Mouse (Mus musculus) forebrain, embryonic 11.5 days (tissue): ENCODE measurements around the gene Pbx1. TPM values are rescaled to one million over a fixed set of nuclear protein-coding genes. Genes with fewer than 3 reads are reported as not detected.

ENCODE experiments used
- ATAC-seq: fragments of 200-750 bp; cut with Nextera tagmentation; replicated peaks from 2 replicates; pipeline ENCODE4 v1.8.0; 2017; ENCODE audit warnings: moderate TSS enrichment; ENCODE audit not compliant: low FRiP score
- DNase-seq: peaks from one replicate; pipeline ENCODE4 v3.0.0-alpha.2; 2017; ENCODE audit warnings: low spot score
- H3K27ac ChIP-seq: fragments of 300-500 bp; sonication (generic); 2 replicates; pipeline ENCODE4 v1.5.1; 2014; ENCODE audit warnings: low read depth, low read length
- H3K27me3 ChIP-seq: fragments of 300-500 bp; sonication (generic); 2 replicates; pipeline ENCODE4 v1.6.1; 2014; ENCODE audit warnings: mild to moderate bottlenecking, low read length, mixed read lengths; ENCODE audit not compliant: control insufficient read depth, insufficient read depth
- H3K36me3 ChIP-seq: fragments of 300-500 bp; sonication (generic); 2 replicates; pipeline ENCODE4 v1.6.1; 2014; ENCODE audit warnings: mild to moderate bottlenecking, low read length, moderate library complexity, mixed read lengths; ENCODE audit not compliant: control insufficient read depth, insufficient read depth
- H3K4me1 ChIP-seq: fragments of 300-500 bp; sonication (generic); replicated peaks from 2 replicates; pipeline ENCODE4 v1.6.1; 2014; ENCODE audit warnings: low read length, mixed read lengths; ENCODE audit not compliant: control insufficient read depth, insufficient read depth
- H3K4me2 ChIP-seq: fragments of 300-500 bp; sonication (generic); 2 replicates; pipeline ENCODE4 v1.6.1; 2014; ENCODE audit warnings: low read depth, mild to moderate bottlenecking, low read length, moderate library complexity, mixed read lengths; ENCODE audit not compliant: severe bottlenecking
- H3K4me3 ChIP-seq: fragments of 300-500 bp; sonication (generic); 2 replicates; pipeline ENCODE4 v1.5.1; 2014; ENCODE audit warnings: low read depth, low read length
- H3K9ac ChIP-seq: fragments of 300-500 bp; sonication (generic); 2 replicates; pipeline ENCODE4 v1.6.1; 2014; ENCODE audit warnings: low read length
- H3K9me3 ChIP-seq: fragments of 300-500 bp; sonication (generic); 2 replicates; pipeline ENCODE4 v1.6.1; 2016; ENCODE audit warnings: low read length, mixed read lengths; ENCODE audit not compliant: control insufficient read depth
- WGBS: fragments of 180-500 bp; shearing (Covaris S2); extraction: QIAGEN DNeasy Blood & Tissue Kit; methylation state at CpG from one replicate; pipeline ENCODE4 v1.1.7; 2014; 5-methylcytosine and 5-hydroxymethylcytosine counted together
- polyA plus RNA-seq: library from polyadenylated mRNA; unstranded; fragments of >200 nt; fragmentation: Nextera tagmentation; extraction: Ambion mirVana; gene quantifications from 2 replicates; pipeline ENCODE4 v1.2.1, GENCODE M21; 2014

Pbx1 gene
- polyA plus RNA-seq, 1 experiment from 2014 or later: 51.1 TPM

DNA sequence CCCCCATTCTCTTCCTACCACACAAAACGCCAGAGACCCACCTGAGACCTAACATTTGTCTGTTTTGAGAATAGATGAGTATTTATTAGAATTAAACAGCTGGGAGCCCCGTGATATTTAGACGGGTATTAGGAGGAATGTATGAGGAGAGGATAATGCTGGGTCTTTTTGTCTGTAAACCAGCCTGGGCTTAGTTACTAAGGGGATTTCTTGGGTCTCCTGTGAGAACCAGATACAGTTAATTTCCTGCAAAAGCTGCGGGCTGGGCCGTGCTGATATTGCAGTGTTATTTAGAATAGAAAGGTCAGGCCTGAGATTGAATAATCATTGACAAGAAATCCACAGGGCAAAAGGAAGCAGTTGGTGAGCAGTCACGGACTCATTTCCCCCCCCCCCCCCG, 296.5 kb downstream of the Pbx1 start:
- Histone ChIP-seq H3K27ac (no peak overlapping the region), H3K36me3 (no peaks in the 10 kb centered on the region), H3K4me3 (no peak overlapping the region), H3K27me3 (no peaks in the 10 kb centered on the region), H3K9ac (no peak overlapping the region), H3K9me3 (no peaks in the 10 kb centered on the region), H3K4me2 (no peak overlapping the region), H3K4me1 (no peaks in the 10 kb centered on the region)
- DNase-seq: no peak
- 81% methylated on average over 7 of the region's 7 CpGs for whole genome bisulfite sequencing
- ATAC-seq: no peak

DNA sequence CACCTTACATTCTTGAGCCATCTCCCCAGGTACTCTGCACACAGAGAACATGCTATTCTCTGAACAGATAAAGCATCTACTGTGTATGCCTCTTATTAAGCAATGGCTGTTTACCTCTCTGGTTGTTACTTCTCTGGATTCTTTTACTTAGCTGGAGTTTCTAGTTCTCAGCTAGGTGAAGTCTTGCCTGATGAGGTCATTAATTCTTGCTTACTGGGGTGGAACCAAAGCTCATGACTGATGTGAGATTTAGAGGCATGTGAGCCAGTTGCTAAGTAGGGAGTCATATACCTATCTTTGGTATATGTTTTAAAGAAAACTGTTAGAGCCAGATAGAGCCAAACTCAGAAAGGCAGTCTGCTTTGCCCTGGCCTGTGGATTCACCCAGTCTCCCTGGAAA, 298.4 kb downstream of the Pbx1 start:
- Histone ChIP-seq H3K4me2 (no peak overlapping the region), H3K27me3 (no peaks in the 10 kb centered on the region), H3K4me3 (no peak overlapping the region), H3K9ac (no peak overlapping the region), H3K4me1 (no peaks in the 10 kb centered on the region), H3K36me3 (no peaks in the 10 kb centered on the region), H3K9me3 (no peaks in the 10 kb centered on the region), H3K27ac (no peak overlapping the region)
- no peak for DNase-seq
- ATAC-seq: no peak

DNA sequence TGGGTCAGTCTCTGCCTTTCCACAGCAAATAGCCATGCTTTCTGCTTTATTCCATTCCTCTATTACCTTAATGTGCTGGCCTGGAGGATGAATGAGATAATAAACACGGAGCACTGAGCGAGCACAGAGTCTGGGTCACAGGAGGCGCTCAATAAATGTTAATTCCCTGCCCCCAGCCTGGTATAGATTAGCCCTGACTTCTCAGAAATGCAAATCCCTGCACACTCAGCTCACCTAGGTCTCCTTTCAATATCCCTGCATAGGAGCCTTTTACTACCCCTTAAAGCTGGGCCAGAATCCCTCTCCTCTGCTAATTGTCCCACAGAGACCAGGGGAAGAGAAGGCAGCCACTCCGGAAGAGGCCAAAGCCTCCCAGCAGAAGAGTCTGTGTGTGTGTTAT, 304.1 kb downstream of the Pbx1 start:
- no peak overlapping the region for H3K4me3 ChIP-seq
- no peak for ATAC-seq
- H3K36me3 ChIP-seq: no peaks in the 10 kb centered on the region
- 42% methylated on average over 4 of the region's 4 CpGs for WGBS
- H3K4me1 ChIP-seq: no peaks in the 10 kb centered on the region
- H3K27me3 ChIP-seq: no peaks in the 10 kb centered on the region
- H3K9ac ChIP-seq: no peak overlapping the region
- no peak overlapping the region for H3K27ac ChIP-seq
- H3K9me3 ChIP-seq: no peaks in the 10 kb centered on the region
- no peak overlapping the region for H3K4me2 ChIP-seq
- DNase-seq: no peak

DNA sequence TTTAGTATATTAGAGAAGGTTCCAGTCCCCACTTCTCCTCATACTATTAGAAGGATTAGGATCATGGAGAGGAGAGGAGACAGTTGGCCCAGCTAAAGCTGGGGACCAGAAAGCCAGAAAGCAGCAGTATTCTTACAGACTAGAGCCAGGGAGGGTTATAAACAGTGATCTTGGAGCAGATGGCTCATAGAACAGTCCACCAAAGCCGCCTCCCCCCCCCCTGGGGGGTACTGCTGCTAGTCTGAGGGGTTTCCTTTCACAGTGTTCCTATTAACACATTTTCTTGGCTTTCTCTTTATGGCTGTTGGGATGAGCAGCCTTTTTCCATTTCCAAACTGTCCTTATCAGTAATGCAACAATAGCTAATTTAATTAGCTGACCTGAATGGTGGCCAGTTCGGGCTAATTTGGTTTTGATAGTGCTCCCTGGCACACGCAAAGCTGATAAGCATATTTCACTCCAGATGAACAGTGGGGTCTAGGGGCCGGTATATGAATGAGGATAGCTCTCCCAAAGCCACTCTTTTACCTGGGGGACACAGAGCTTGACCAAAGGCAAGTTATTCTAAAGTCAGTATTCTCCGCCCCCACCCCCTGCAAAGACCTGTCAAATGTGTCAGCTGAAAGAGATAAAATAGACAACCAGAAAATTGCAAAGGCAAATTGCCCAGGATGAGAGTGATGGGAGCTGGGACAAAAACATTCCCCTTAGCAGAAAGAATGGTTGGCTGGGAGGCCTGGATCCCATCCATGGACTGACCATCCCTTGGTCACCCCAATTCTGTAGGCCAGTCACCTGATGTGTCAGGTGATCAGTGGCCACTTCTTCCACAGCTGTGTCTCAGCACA, 307.2 kb downstream of the Pbx1 start:
- whole genome bisulfite sequencing: 72% methylated on average over 5 of the region's 5 CpGs
- no peaks in the 10 kb centered on the region for H3K4me1 ChIP-seq
- no peaks in the 10 kb centered on the region for H3K9me3 ChIP-seq
- no peaks in the 10 kb centered on the region for H3K36me3 ChIP-seq
- no peak overlapping the region for H3K27ac ChIP-seq
- no peak overlapping the region for H3K9ac ChIP-seq
- no peak overlapping the region for H3K4me3 ChIP-seq
- no peak overlapping the region for H3K4me2 ChIP-seq
- no peak for DNase-seq
- H3K27me3 ChIP-seq: no peaks in the 10 kb centered on the region
- ATAC-seq: no peak

DNA sequence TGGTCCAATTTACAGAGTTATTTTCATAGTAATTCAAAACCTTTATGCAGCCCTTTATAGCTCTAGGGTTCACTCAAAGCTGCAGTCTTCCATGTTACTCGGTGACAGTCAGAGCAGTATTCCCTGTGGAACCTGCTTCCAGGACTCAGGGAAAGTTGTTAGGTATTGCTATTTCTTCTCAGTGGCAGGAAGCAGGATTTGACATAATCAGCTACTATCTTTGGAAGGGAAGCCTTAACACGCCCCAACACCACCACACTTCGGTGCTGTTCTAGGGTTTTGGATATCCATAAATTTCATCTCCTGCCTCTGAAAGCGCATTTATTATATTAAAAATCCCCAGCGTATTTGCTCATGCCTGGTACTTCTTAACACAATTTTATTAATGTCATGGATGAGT, 314.0 kb downstream of the Pbx1 start:
- Histone ChIP-seq H3K9ac (no peak overlapping the region), H3K4me1 (no peaks in the 10 kb centered on the region), H3K36me3 (no peaks in the 10 kb centered on the region), H3K9me3 (no peaks in the 10 kb centered on the region), H3K27me3 (no peaks in the 10 kb centered on the region), H3K27ac (no peak overlapping the region), H3K4me3 (no peak overlapping the region), H3K4me2 (no peak overlapping the region)
- ATAC-seq (no peak), DNase-seq (no peak)
- WGBS: 86% methylated on average over 5 of the region's 5 CpGs

DNA sequence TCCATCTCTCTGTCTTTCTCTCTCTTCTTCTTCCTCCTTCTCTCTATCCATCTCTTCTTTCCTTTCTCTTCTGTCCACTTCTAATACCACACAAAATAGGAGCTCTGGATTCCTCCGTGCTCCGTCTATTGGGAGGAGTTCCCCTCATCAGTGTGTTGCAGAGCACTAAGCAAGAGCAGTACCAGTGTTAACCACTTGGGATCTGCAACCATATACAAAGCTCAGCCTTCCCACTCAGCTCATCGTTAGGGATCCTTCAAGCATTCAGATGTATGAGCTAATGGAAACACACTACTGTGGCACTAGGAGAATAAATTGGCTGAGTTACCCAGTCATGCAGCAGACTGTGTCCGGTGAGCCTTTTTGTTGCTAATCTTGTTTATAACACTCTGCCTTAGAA, 314.7 kb downstream of the Pbx1 start:
- no peak overlapping the region for H3K9ac ChIP-seq
- H3K27ac ChIP-seq: no peak overlapping the region
- H3K4me1 ChIP-seq: no peaks in the 10 kb centered on the region
- H3K36me3 ChIP-seq: no peaks in the 10 kb centered on the region
- DNase-seq: no peak
- H3K9me3 ChIP-seq: no peaks in the 10 kb centered on the region
- 77% methylated on average over 4 of the region's 4 CpGs for WGBS
- ATAC-seq: no peak
- no peak overlapping the region for H3K4me2 ChIP-seq
- no peaks in the 10 kb centered on the region for H3K27me3 ChIP-seq
- no peak overlapping the region for H3K4me3 ChIP-seq

DNA sequence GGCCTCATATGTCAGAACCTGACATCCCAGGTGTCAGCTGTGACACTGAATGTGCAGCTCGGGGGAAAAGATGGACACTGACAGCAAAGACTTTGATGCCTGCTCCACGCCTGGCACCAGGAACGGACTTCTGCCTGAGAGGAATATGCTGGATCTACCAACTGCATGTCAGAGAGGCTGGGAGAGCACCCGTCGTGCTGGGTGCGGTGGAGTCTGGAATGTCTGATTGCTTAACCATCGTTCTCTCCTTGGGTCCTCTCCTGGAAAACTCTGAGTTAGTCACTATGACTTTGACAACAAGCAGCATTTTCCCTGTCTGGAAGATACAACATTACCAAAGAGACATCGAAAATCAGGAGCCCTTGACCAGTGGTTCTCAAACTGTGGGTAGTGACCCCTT, 322.3 kb downstream of the Pbx1 start:
- Histone ChIP-seq H3K9ac (no peak overlapping the region), H3K36me3 (no peaks in the 10 kb centered on the region), H3K27me3 (no peaks in the 10 kb centered on the region), H3K27ac (no peak overlapping the region), H3K4me1 (no peaks in the 10 kb centered on the region), H3K4me3 (no peak overlapping the region), H3K4me2 (no peak overlapping the region), H3K9me3 (no peaks in the 10 kb centered on the region)
- no peak for DNase-seq
- ATAC-seq: no peak
- 87% methylated on average over 8 of the region's 8 CpGs for WGBS

DNA sequence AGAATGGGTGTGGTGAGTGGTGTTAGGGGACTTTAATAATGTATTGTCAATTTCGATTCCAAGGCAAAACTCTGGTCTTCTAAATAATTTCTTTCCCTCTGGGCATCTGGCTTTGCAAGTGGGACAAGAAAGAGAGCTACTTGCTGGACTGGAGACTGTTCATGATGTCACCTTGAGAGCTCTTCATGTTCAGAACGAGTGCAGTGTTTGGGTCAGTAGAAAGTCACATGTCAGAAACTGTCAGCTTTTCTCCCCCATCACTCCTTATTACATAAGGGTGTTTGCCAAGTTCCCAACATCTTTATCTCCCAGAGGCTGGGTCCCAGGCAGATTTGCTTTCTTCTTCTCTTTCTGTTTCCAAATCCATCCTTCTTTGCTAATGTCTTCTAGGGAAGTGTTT, 328.2 kb downstream of the Pbx1 start:
- WGBS: 87% methylated on average over 2 of the region's 2 CpGs
- no peak for DNase-seq
- H3K9me3 ChIP-seq: no peaks in the 10 kb centered on the region
- H3K9ac ChIP-seq: no peak overlapping the region
- no peaks in the 10 kb centered on the region for H3K4me1 ChIP-seq
- no peak overlapping the region for H3K27ac ChIP-seq
- ATAC-seq: no peak
- no peak overlapping the region for H3K4me2 ChIP-seq
- no peak overlapping the region for H3K4me3 ChIP-seq
- H3K36me3 ChIP-seq: no peaks in the 10 kb centered on the region
- no peaks in the 10 kb centered on the region for H3K27me3 ChIP-seq

DNA sequence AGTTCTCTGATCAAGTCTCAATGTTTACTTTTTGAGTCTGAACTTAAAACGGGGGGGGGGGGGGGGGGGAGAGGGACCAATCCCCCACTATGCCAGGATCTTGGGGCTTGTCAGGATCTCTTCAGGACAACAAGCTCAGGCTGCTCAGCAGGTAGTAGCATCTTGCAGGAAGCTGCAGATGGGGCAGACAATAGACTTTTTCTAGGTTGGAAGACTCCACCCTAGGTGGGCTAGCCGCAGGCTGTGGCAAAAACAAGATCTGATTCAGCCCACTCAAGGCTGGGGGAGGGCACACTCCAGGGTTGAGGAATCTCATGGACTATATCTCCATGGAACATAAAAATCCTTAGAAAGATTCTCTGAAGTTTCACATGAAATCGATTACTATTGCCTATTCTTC, 330.6 kb downstream of the Pbx1 start:
- 68% methylated on average over 3 of the region's 3 CpGs for WGBS
- no peak overlapping the region for H3K4me3 ChIP-seq
- H3K27me3 ChIP-seq: no peaks in the 10 kb centered on the region
- no peaks in the 10 kb centered on the region for H3K36me3 ChIP-seq
- ATAC-seq (no peak), DNase-seq (no peak)
- H3K9me3 ChIP-seq: no peaks in the 10 kb centered on the region
- H3K4me1 ChIP-seq: no peaks in the 10 kb centered on the region
- H3K9ac ChIP-seq: no peak overlapping the region
- no peak overlapping the region for H3K27ac ChIP-seq
- no peak overlapping the region for H3K4me2 ChIP-seq
